Mouse (Mus musculus) ES-CJ7 (cell line): ENCODE measurements around the gene Hoxd1.

ENCODE experiments used
- DNase-seq: peaks from one replicate; pipeline ENCODE4 v3.0.0; 2011; ENCODE audit warnings: low read depth, low spot score

Hoxd1 gene

GRCm38 (mm10) chr2:74762522-74763244, at the start of gene Hoxd1:
Gene Hoxd1, plus strand, starts transcription at chr2:74762980.
- DNase-seq = peak; percentile 60

GRCm38 (mm10) chr2:74713239-74714150, 49.3 kb upstream of the Hoxd1 start:
- DNase-seq = peak; percentile 66

- DNase-seq = no peak
Observed at GRCm38 (mm10) chr2:74714156-74714789, 48.5 kb upstream of the Hoxd1 start.

- DNase-seq = no peak
Observed at GRCm38 (mm10) chr2:74714881-74715280, 47.9 kb upstream of the Hoxd1 start.

- peak; percentile 90 for DNase-seq
Observed at GRCm38 (mm10) chr2:74715504-74716241, 47.1 kb upstream of the Hoxd1 start.

GRCm38 (mm10) chr2:74720384-74720783, 42.4 kb upstream of the Hoxd1 start:
- DNase-seq = no peak

GRCm38 (mm10) chr2:74720955-74721491, 41.8 kb upstream of the Hoxd1 start:
- no peak for DNase-seq

- no peak for DNase-seq
Observed at GRCm38 (mm10) chr2:74721882-74722281, 40.9 kb upstream of the Hoxd1 start.

GRCm38 (mm10) chr2:74722949-74723348, 39.8 kb upstream of the Hoxd1 start:
- no peak for DNase-seq

- DNase-seq = no peak
Observed at GRCm38 (mm10) chr2:74724244-74725015, 38.4 kb upstream of the Hoxd1 start.

- no peak for DNase-seq
Observed at GRCm38 (mm10) chr2:74725171-74725570, 37.6 kb upstream of the Hoxd1 start.

- no peak for DNase-seq
Observed at GRCm38 (mm10) chr2:74726551-74726950, 36.2 kb upstream of the Hoxd1 start, which contains the start of gene Gm28230. Gene Gm28230, plus strand, starts transcription at chr2:74726728.

- no peak for DNase-seq
Observed at GRCm38 (mm10) chr2:74726973-74727639, 35.7 kb upstream of the Hoxd1 start.

GRCm38 (mm10) chr2:74727640-74728302, 35.0 kb upstream of the Hoxd1 start:
- DNase-seq = no peak

GRCm38 (mm10) chr2:74728303-74728680, 34.5 kb upstream of the Hoxd1 start:
- DNase-seq = no peak

- no peak for DNase-seq
Observed at GRCm38 (mm10) chr2:74730331-74730730, 32.4 kb upstream of the Hoxd1 start.

- no peak for DNase-seq
Observed at GRCm38 (mm10) chr2:74731055-74731454, 31.7 kb upstream of the Hoxd1 start.

- DNase-seq = no peak
Observed at GRCm38 (mm10) chr2:74731799-74732512, 30.8 kb upstream of the Hoxd1 start.
